Mouse (Mus musculus): Measurements from ENCODE around the gene Park7. TPM values are rescaled to one million over a fixed set of nuclear protein-coding genes. Genes with fewer than 3 reads are reported as not detected.

Gene Park7
- polyA plus RNA-seq, 1 experiment from 2014 or later = 227 TPM

DNA sequence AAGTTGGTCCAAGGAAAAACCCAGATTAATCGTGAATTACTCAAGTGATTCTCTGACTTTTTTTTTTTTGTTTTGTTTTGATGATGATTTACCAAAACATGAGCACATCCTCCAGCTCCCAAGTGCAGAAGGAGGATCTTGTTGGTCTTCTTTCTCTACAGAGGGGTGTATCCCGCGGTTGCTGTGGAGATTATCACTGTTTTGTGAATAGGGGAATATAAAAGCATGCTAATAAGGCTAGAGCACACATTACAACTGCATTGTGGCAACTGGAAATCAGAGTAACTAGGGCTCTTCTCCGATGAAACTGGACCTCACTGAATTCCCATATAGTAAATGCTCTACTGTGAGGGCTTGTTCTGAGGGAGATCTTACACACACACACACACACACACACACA is 61.8 kb downstream of the Park7 start:
- Histone ChIP-seq H3K4me1 (ENCODE audit: insufficient read depth) (peaks cover 10% of the 10 kb centered on the region), H3K27ac (ENCODE audit: low read depth) (peak overlapping the region; percentile 95), H3K4me3 (ENCODE audit: low read depth, low read length) (no peak overlapping the region), H3K9ac (replicated peaks) (no peak overlapping the region), H3K9me3 (ENCODE audit: low read length) (no peaks in the 10 kb centered on the region), H3K27me3 (ENCODE audit: insufficient read depth, low read length) (peaks cover 5% of the 10 kb centered on the region; the same call in 1 of the 2 replicates), H3K4me2 (ENCODE audit: low read depth, low read length) (no peak overlapping the region), H3K36me3 (replicated peaks; ENCODE audit: insufficient read depth, low read length) (no peaks in the 10 kb centered on the region)
- no peak for ATAC-seq
- 58% methylated on average over 4 of the region's 4 CpGs for WGBS (ENCODE audit: insufficient replicate concordance)
- no peak for TF ChIP-seq CTCF (IDR thresholded peaks at IDR 0.05; ENCODE audit: low read depth)
- no peak for TF ChIP-seq EP300 (IDR thresholded peaks at IDR 0.05; ENCODE audit: low read depth)
- no peak for DNase-seq

DNA sequence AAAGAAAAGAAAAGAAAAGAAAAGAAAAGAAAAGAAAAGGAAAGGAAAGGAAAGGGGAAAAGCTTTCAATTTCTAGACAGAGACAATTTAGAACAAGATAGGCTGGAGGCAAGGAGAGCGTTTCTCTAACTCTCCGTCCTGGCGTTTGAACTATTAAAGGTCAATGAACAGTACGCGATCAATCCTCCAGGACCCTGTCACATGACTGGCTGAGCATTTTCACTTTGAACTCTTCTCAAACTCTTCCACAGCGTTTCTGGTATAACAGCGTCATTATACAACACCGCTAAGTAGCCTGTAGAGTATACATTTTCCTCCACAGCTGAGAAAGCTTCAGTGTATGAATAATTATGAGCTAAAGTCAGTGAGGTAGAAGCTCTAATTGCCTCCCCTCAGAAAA is 62.2 kb downstream of the Park7 start:
- Histone ChIP-seq H3K4me3 (ENCODE audit: low read depth, low read length) (no peak overlapping the region), H3K4me2 (ENCODE audit: low read depth, low read length) (no peak overlapping the region), H3K4me1 (ENCODE audit: insufficient read depth) (peaks cover 10% of the 10 kb centered on the region), H3K9me3 (ENCODE audit: low read length) (no peaks in the 10 kb centered on the region), H3K27ac (ENCODE audit: low read depth) (peak overlapping the region; percentile 95), H3K9ac (replicated peaks) (no peak overlapping the region), H3K36me3 (replicated peaks; ENCODE audit: insufficient read depth, low read length) (no peaks in the 10 kb centered on the region), H3K27me3 (ENCODE audit: insufficient read depth, low read length) (peaks cover 5% of the 10 kb centered on the region; the same call in 1 of the 2 replicates)
- ATAC-seq (no peak), DNase-seq (no peak)
- WGBS (ENCODE audit: insufficient replicate concordance) = 52% methylated on average over 8 of the region's 8 CpGs
- TF ChIP-seq EP300 (IDR thresholded peaks at IDR 0.05; ENCODE audit: low read depth) (peak; percentile 40; the same call in 1 of the 2 replicates), CTCF (IDR thresholded peaks at IDR 0.05; ENCODE audit: low read depth) (no peak)

DNA sequence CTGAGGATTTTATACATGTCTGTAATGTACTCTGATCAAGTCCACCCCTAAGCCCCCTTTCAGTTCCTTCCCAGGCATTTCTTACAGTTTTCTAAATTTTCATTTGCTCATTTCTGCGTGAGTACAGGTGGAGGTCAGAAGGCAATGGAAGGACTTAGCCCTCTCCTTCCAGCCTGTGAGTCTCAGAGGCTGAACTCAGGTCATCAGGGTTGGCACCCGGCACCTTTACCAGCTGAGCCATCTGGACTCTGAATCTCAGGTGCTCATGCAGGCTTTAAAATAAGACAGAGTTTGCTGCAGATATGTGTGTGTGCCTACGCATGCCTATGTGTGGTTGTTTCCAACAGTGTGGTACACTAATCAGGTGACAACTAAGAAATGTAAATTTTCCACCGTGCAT is 63.3 kb downstream of the Park7 start:
- 69% methylated on average over 4 of the region's 4 CpGs for WGBS (ENCODE audit: insufficient replicate concordance)
- Histone ChIP-seq H3K27ac (ENCODE audit: low read depth) (peak overlapping the region; percentile 95), H3K9ac (replicated peaks) (no peak overlapping the region), H3K9me3 (ENCODE audit: low read length) (no peaks in the 10 kb centered on the region), H3K4me2 (ENCODE audit: low read depth, low read length) (no peak overlapping the region), H3K27me3 (ENCODE audit: insufficient read depth, low read length) (peaks cover 5% of the 10 kb centered on the region; the same call in 1 of the 2 replicates), H3K4me1 (ENCODE audit: insufficient read depth) (peaks cover 10% of the 10 kb centered on the region), H3K4me3 (ENCODE audit: low read depth, low read length) (no peak overlapping the region), H3K36me3 (replicated peaks; ENCODE audit: insufficient read depth, low read length) (no peaks in the 10 kb centered on the region)
- ATAC-seq (no peak), DNase-seq (no peak)
- no peak for TF ChIP-seq CTCF (IDR thresholded peaks at IDR 0.05; ENCODE audit: low read depth)
- TF ChIP-seq EP300 (IDR thresholded peaks at IDR 0.05; ENCODE audit: low read depth) = no peak

DNA sequence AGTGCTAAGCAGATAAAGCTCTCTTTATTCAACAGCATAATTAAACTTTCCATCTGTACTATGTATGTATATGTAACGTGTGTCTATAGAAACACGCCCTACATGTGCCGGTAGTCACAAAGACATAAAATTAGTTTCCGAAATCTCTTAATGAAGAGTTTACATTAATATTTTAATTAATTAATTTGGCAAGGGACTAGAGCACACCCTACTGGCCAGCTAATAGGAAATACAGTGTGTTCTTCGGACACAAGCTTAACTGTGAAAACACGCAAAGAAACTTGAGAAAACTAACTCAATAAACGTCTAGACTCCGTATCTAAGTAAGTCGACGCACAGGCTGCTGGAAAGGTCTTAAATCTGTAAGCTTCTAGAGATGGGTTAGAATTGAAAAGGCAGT is 64.3 kb downstream of the Park7 start:
- Histone ChIP-seq H3K4me1 (ENCODE audit: insufficient read depth) (peaks cover 10% of the 10 kb centered on the region), H3K4me2 (ENCODE audit: low read depth, low read length) (no peak overlapping the region), H3K27me3 (ENCODE audit: insufficient read depth, low read length) (peaks cover 5% of the 10 kb centered on the region; the same call in 1 of the 2 replicates), H3K9me3 (ENCODE audit: low read length) (no peaks in the 10 kb centered on the region), H3K4me3 (ENCODE audit: low read depth, low read length) (no peak overlapping the region), H3K27ac (ENCODE audit: low read depth) (no peak overlapping the region), H3K9ac (replicated peaks) (no peak overlapping the region), H3K36me3 (replicated peaks; ENCODE audit: insufficient read depth, low read length) (no peaks in the 10 kb centered on the region)
- ATAC-seq (no peak), DNase-seq (no peak)
- TF ChIP-seq EP300 (IDR thresholded peaks at IDR 0.05; ENCODE audit: low read depth) (no peak), CTCF (IDR thresholded peaks at IDR 0.05; ENCODE audit: low read depth) (peak; percentile 54)
- WGBS (ENCODE audit: insufficient replicate concordance) = 59% methylated on average over 10 of the region's 10 CpGs

Other genes starting within 250 kb of the Park7 start
- gene Errfi1, start 60.5 kb downstream of the Park7 start, polyA plus RNA-seq (2015; fragmentation: Nextera tagmentation; extraction: Ambion mirVana) = 141 and 148 TPM in 2 replicates
- 0.33 and 0.36 TPM in 2 replicates for gene Tnfrsf9, start 125 bp upstream of the Park7 start, polyA plus RNA-seq (2015; fragmentation: Nextera tagmentation; extraction: Ambion mirVana)
- gene Uts2, start 82.7 kb upstream of the Park7 start, polyA plus RNA-seq (2015; fragmentation: Nextera tagmentation; extraction: Ambion mirVana) = not detected in 2 replicates
- 5.6 and 5.9 TPM in 2 replicates for gene Per3, start 130.2 kb upstream of the Park7 start, polyA plus RNA-seq (2015; fragmentation: Nextera tagmentation; extraction: Ambion mirVana)
- gene Vamp3, start 143.5 kb upstream of the Park7 start, polyA plus RNA-seq (2015; fragmentation: Nextera tagmentation; extraction: Ambion mirVana) = 23.4 and 24.8 TPM in 2 replicates
- gene Gm13090, start 175.1 kb upstream of the Park7 start, polyA plus RNA-seq (2015; fragmentation: Nextera tagmentation; extraction: Ambion mirVana) = not detected in 2 replicates